8 mouse cellular contexts compared by ENCODE assay signal in genomic region chr17:80008847-80009246, GRCm38 (mm10). TPM values are rescaled to one million over a fixed set of nuclear protein-coding genes. Genes with fewer than 3 reads are reported as not detected.
DNase-seq lines count a peak whose midpoint lies in the region; ATAC-seq and TF ChIP-seq lines count a peak whose summit lies in the region.
"Had no signal": no experiment of that assay in that cellular context is flagged by ENCODE, and none has a peak within 500 bp of the region (broad histone marks: within the 10 kb centered on the region; RNA-seq: fewer than 3 reads in every experiment).

No protein-coding gene starts in this region.

- H3K36me3 ChIP-seq in liver, embryonic 12.5 days, result no peaks in the 10 kb centered on the region
- no peaks in the 10 kb centered on the region for H3K36me3 ChIP-seq in kidney, postnatal 0 days (ENCODE audit: insufficient read depth, low read length)

- no peak overlapping the region for H3K4me2 ChIP-seq in liver, embryonic 12.5 days
- H3K4me2 ChIP-seq in kidney, postnatal 0 days (ENCODE audit: low read length), result no peak overlapping the region

- no peaks in the 10 kb centered on the region for H3K9me3 ChIP-seq in liver, embryonic 12.5 days (replicated peaks)
- no peaks in the 10 kb centered on the region for H3K9me3 ChIP-seq in kidney, postnatal 0 days (replicated peaks; ENCODE audit: low read length)

- peaks cover 13% of the 10 kb centered on the region for H3K4me1 ChIP-seq in liver, embryonic 12.5 days
- peaks cover 10% of the 10 kb centered on the region; the same call in 1 of the 2 replicates for H3K4me1 ChIP-seq in kidney, postnatal 0 days (replicated peaks; ENCODE audit: insufficient read depth, low read length)

- H3K9ac ChIP-seq in liver, embryonic 12.5 days, result no peak overlapping the region
- H3K9ac ChIP-seq in kidney, postnatal 0 days (ENCODE audit: low read depth, low read length), result no peak overlapping the region

- no peak for TF ChIP-seq CTCF in kidney, postnatal 0 days (IDR thresholded peaks at IDR 0.05; ENCODE audit: low read depth)

- peak; percentile 61 for DNase-seq in liver
- peak; percentile 62 for DNase-seq in brain, embryonic 18.5 days (ENCODE audit: low read depth, low spot score)
- peak; percentile 29 to 45 for DNase-seq in frontal cortex, postnatal 14 days (ENCODE audit: low spot score in 2 of 2)
- DNase-seq in kidney, postnatal 0 days (ENCODE audit: low spot score), result peak; percentile 84
- DNase-seq in lung, postnatal 4 days, result peak; percentile 73 to 83
- DNase-seq in urinary bladder, postnatal 36 days (ENCODE audit: low spot score in 2 of 2), result peak; percentile 8 to 40

- no peak for ATAC-seq in liver, embryonic 12.5 days
- no peak for ATAC-seq in kidney, postnatal 0 days (replicated peaks; ENCODE audit: low FRiP score, low read depth)

- no peak overlapping the region for H3K27ac ChIP-seq in liver, embryonic 12.5 days
- no peak overlapping the region for H3K27ac ChIP-seq in kidney, postnatal 0 days
- H3K27ac ChIP-seq: macrophage had no signal

- H3K27me3 ChIP-seq in liver, embryonic 12.5 days (replicated peaks), result peaks cover 26% of the 10 kb centered on the region
- no peaks in the 10 kb centered on the region for H3K27me3 ChIP-seq in kidney, postnatal 0 days (ENCODE audit: insufficient read depth, low read length)

- 36% methylated on average over 5 of the region's 5 CpGs for WGBS in liver, embryonic 12.5 days (ENCODE audit: insufficient replicate concordance)
- WGBS in kidney, postnatal 0 days, result 34% methylated on average over 5 of the region's 5 CpGs

- H3K4me3 ChIP-seq in liver, embryonic 12.5 days, result no peak overlapping the region
- no peak overlapping the region for H3K4me3 ChIP-seq in kidney, postnatal 0 days (replicated peaks; ENCODE audit: low read depth, low read length)

RNA-seq across cellular contexts. Expression of gene Hnrnpll, which starts 53.3 kb away (rescaled TPM):
- polyA plus RNA-seq in liver, embryonic 12.5 days (2016; fragmentation: Nextera tagmentation; extraction: Ambion mirVana), result 50.2 and 52.5 TPM in 2 replicates
- 42.2 and 48.0 TPM in 2 replicates for polyA plus RNA-seq in kidney, postnatal 0 days (2015; fragmentation: Nextera tagmentation; extraction: Ambion mirVana)

Comparison
In these comparisons a context has a peak if more than half of its experiments do, and no peak if none do; other contexts are left out.
1. DNase-seq: peak in every context shown above with its lines; median percentile 84 in kidney, postnatal 0 days; 78 in lung, postnatal 4 days; 62 in brain, embryonic 18.5 days; 61 in liver; 37 in frontal cortex, postnatal 14 days; 24 in urinary bladder, postnatal 36 days.